Mouse (Mus musculus) layer of hippocampus, postnatal 10 days (tissue): ENCODE measurements around the gene Cdc34. TPM values are rescaled to one million over a fixed set of nuclear protein-coding genes. Genes with fewer than 3 reads are reported as not detected.

ENCODE experiments used
- DNase-seq, 2 experiments: peaks; one replicate each; pipeline ENCODE4 v3.0.0; 2021; ENCODE audit warnings: low spot score in 2 of 2
- long read RNA-seq: library from polyadenylated mRNA; stranded (forward); transcript quantifications from one replicate; pipeline ENCODE4 v2.0.0, GENCODE M21; 2023
- total RNA-seq, 2 experiments: library from RNA; stranded (reverse); gene quantifications; 2 replicates each; pipeline ENCODE4 v1.2.3; 2021

Cdc34 gene
- total RNA-seq = 10 to 100 TPM; 54.8 to 56.2 TPM
- long read RNA-seq, transcript Cdc34-201 (5 exons, 1,266 nt) = major isoform, 30 of 87 reads
- long read RNA-seq, partial matches to known transcripts = 45 of 87 reads
- long read RNA-seq, other reads (novel, unspliced or antisense) = 3 of 87 reads

- DNase-seq = peak; percentile 97 to 99
These were observed at the start of gene Cdc34 for GRCm38 (mm10) chr10:79681591-79682245. Gene Cdc34, plus strand, starts transcription at chr10:79682195.

- DNase-seq = no peak
These were observed 48.8 kb upstream of the Cdc34 start for GRCm38 (mm10) chr10:79633006-79633777.

DNA sequence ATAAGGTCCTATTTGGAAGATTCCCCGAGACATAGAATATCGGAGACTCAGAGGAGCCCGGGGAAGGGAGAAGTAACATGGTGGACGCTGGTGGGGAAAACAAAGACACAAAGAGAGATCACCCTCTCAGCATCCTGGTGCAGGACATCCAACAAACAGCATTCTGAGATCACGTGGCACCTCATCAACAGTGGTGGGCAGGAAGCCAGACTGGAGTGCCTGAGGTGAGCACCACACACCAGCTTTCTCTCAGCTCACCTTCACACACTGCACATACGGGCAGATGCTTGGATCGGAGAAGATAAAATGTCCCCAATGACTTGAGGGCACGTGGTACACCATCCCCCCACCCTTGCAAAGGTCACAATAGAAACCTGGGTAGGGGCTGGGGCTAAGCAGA is 45.7 kb upstream of the Cdc34 start:
- DNase-seq = no peak

GRCm38 (mm10) chr10:79637128-79638110 is 44.6 kb upstream of the Cdc34 start, which contains the start of gene Shc2:
Gene Shc2, minus strand, starts transcription at chr10:79637918.
- DNase-seq = peak; percentile 77 to 86

DNA sequence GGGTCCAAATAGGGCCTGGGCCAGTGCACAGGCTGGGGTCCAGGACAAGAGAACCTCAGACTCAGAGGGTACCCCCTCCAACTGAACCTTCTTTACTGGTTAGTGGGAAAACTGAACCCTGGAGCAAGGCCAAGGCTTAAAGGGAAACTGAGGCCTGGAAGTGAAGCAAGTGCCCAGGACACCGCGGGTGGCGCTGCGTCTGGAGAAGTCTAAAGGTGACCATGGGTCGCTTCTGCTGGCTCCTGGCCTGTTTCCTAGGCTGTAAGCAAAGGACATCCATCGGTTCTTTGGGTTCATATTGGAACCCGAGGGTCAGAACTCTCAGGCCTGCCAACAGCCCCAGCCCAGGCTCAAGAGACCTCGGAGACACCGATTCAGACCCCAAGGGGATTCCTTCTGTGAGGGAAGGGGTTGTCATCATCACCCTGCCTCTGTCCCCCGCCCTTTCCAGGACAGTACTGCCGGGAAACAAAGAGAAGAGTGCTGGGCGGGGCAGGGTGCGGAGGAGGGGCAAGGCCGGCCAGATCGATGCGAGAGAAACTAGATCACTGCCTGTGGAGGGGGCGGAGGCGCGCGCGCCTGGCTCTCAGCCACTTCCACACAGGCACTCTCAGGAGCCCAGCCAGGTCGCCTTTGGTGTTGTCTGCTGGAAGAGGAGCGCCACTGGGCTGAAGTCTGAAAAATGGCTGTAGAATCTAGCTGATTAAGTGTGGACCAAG is 43.4 kb upstream of the Cdc34 start:
- peak in 1 of 2 experiments; percentile 55 for DNase-seq

DNA sequence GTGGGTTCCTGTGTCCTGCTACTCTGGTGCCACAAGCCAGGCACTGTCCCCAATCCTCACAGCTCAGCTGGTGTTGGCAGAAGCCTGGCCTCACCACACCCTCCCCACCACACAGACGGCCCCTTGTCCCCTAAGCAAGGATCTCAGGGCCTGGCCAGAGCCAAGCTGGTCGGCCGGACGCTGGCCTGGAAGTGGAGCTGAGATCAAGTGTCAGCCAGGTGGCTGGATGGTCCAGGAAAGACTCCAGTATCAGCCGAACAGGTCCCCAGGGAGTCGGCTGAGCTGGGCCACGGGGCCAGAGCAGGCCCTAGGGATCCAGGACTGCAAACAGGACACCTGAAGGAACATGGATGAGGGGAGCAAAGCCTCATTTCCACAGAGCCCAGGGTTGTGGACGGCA is 36.3 kb upstream of the Cdc34 start, which contains the start of gene Odf3l2:
Gene Odf3l2, minus strand, starts transcription at position 28 of the 400 bp plus-strand sequence.
- DNase-seq = no peak

- peak; percentile 86 to 87 for DNase-seq
These were observed 32.8 kb upstream of the Cdc34 start for GRCm38 (mm10) chr10:79649070-79649751.

GRCm38 (mm10) chr10:79652789-79653188 is 29.2 kb upstream of the Cdc34 start:
- no peak for DNase-seq

DNA sequence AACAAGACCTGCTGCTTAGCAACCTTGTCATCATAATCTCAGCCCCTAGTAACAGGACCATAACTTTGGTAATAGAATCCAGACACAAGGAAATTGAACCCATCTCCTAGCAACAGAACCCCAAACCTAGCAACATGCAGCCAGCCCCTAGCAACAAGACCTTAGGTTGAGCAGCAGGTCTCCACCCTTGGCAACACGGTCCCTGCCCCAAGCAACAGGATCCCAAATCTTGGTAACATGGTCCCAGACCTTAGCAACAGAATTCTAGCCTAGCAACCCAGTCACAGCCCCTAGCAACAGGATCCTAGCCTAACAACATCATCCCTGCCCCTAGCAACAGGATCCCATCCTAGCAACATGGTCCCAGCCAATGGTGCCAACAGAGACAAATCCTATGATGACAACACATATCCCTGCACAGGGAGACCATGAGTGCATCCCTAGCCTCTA is 27.0 kb upstream of the Cdc34 start:
- DNase-seq = peak; percentile 49 to 59

GRCm38 (mm10) chr10:79658829-79659228 is 23.2 kb upstream of the Cdc34 start:
- DNase-seq = no peak

DNA sequence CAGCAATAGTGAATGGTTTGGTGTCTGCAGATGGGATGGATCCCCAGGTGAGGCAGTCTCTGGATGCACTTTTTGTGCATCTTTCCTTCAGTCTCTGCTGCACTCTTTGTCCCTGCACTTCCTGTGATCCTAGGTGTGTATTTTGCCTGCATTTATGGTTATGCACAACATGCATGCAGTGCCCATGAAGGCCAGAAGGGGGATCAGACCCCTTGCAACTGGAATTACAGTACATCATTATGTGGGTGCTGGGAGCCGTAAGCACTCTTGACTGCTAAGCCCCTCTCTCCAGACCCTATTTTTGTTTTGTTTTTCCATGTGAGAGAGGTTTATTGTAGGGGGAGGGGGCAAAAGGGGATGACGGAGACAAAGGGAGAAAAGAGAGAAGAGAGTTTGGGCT is 21.7 kb upstream of the Cdc34 start:
- no peak for DNase-seq

- DNase-seq = no peak
These were observed 20.1 kb upstream of the Cdc34 start for GRCm38 (mm10) chr10:79661861-79662260.

DNA sequence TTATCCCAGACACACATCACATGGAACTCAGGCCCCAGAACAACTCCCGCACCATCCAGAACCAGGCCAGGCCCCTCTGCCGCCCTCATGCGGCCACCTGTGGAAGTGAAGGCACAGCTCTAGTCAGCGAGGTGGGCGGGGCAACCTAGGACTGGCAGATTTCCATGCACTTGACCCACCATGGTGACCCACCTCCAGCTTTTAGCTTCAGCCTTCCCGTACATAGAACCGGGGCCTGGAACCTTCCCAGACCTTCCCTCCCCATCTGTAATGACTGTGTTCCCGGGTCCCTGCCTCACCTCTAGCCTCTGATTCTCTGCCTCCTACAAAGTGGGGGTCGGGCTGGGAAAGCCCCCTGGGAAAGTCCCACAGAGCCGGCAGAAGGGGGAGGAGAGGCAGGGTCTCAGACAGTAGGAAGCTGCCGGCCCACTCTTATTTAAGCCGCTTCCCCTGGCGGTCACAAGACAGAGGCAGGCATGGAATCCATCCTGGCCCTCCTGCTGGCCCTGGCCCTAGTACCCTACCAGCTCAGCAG is 17.8 kb upstream of the Cdc34 start, which contains the start of gene Madcam1:
Gene Madcam1, plus strand, starts transcription at position 429 of the 535 bp plus-strand sequence.
- peak; percentile 71 to 75 for DNase-seq

DNA sequence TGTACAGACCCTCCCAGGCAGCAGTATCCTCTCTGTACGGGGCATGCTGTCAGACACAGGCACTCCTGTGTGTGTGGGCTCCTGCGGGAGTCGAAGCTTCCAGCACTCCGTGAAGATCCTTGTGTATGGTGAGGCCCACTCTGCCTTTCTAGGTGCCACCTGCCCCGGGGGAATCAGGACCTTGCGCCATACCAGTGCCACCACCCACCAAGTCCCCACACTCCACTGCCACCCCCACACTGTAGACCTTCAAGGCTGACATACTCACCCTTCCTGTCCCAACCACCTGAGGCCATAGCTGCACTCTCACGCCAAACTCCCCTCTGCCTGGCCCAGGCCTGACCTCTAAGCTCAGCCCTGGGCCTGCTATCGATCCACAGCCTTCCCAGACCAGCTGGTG is 16.9 kb upstream of the Cdc34 start:
- no peak for DNase-seq

DNA sequence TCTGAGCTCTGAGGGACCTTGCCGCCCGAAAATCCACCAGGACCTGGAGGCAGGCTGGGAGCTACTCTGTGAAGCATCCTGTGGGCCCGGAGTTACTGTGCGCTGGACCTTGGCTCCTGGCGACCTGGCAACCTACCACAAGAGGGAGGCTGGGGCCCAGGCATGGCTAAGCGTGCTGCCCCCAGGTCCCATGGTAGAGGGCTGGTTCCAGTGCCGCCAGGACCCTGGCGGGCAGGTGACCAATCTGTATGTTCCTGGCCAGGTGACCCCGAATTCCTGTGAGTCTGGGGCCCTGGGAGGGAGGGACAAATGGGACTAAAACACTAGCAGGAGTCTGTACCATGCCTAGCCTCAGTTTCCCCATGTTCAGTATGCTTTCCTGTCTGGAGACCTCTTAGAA is 15.5 kb upstream of the Cdc34 start:
- DNase-seq = no peak

GRCm38 (mm10) chr10:79668076-79668475 is 13.9 kb upstream of the Cdc34 start:
- DNase-seq = no peak

- peak; percentile 95 to 96 for DNase-seq
These were observed 13.0 kb upstream of the Cdc34 start, which contains the start of gene Tpgs1 for GRCm38 (mm10) chr10:79668771-79669575. Gene Tpgs1, plus strand, starts transcription at chr10:79669369.

- DNase-seq = peak; percentile 82 to 86
These were observed 12.4 kb upstream of the Cdc34 start for GRCm38 (mm10) chr10:79669576-79670057.
